Mouse (Mus musculus): ENCODE measurements around the gene Erh.

Gene Erh

DNA sequence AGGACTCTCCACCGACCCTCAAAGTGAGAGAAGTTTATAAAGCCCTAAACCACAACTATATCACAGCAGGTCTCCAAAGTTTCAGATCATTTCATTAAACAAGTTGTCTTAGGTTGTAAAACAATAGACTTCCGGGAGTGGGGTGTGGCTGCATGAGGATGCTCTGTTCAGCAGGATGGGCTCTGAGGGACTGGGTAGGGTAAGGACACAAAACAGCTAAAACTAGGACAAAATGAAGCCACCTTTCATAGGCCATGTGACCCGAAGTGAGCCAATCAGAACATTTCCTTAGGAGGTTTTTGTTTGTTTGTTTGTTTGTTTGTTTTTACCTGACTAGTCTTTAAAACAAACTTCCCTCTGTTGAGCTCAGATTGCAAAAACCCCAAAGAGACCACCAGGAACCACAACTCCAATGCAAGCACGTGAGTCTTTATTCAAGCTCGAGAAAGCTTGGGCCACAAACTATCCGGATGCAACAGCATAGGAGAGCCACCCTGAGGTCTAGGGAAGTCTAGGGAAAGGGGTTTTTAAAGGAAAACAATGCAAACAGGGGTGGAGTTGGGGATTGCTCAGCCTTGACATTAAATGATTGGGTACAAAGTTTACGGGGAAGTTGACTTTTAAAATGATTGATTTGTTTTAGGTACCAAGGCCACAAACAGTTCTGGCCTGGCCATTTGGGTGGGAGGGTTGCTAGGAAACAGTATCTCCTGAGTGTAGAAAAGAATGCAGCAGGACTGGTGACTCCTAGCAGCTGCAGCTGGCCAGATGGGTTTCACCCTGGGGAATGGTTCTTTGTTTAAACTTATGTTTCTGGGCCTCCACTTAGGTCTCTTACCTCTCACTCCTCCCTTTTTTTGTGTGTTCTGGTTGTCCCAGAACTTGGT is 28.5 kb downstream of the Erh start:
- DNase-seq (ENCODE audit: low spot score in 2 of 2) = no peak

DNA sequence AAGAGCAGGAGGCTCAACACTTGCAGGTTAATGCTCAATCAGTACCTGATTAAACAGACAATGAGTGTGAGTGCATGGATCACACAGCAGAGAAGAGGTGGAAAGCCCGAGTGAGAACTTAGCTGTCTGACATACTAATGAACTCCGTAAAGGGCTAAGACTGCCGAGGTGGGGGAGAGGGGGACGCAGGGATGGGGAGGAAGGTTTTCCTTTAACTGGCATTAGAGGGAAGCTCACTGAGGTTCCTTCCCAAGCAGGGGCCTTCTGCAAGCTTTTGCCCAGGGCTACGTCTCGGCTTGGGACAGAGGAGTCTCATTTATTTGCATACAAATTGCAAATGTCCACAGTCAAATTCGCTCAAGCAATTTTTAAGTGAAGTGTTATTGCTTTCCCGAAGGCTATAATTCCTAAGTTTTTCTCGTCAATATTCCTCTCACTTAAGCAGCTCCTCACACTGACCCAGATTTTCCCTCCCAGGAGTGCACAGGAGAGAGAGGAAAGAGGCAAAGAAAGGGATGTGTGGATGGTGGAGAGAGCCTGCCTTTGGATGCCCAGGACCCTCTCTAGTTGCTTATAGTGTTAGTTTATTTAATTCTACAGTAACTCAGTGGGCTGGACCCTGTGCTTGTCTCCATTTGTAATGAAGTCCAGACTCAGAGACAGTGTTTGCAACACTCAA is 31.9 kb downstream of the Erh start:
- no peak for DNase-seq (ENCODE audit: low spot score in 2 of 2)

DNA sequence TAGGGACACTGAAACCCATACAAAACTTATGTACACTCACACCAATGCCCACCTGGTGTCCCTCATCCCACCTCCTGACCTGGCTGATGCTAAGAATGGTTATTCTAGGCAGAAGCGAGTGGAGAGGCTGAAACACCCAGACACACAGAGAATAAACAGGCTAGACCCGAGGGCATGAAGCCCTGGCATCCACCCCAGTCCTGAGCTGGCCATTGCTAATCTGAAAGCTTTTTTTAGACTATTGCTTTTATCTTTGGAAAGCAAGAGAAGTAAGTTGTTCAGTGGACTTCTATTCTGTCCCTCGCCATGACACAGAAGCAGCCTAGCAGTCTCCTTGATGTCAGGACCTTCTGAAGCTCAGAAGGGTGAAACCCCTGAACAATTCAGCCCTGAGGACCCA is 34.2 kb downstream of the Erh start:
- no peak for DNase-seq (ENCODE audit: low spot score in 2 of 2)

DNA sequence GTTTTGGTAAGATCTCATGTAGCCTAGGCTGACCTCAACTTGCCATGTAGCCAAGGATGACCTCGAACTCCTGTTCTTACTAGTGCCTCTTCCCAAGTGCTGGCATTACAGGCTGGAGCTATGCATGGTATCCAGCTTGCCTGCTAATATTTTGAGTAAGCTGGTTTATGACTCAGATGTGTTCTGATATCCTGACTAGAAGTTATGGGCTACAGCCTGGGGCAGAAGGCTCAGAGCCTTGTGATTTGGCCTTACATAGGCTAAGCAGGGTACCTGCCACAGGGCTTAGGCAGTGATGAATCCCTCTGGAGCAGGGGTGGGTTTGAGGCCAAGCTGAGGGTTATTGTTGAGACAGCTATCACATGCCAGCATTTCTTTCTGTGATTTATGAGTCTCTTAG is 35.6 kb downstream of the Erh start:
- DNase-seq (ENCODE audit: low spot score in 2 of 2) = no peak

DNA sequence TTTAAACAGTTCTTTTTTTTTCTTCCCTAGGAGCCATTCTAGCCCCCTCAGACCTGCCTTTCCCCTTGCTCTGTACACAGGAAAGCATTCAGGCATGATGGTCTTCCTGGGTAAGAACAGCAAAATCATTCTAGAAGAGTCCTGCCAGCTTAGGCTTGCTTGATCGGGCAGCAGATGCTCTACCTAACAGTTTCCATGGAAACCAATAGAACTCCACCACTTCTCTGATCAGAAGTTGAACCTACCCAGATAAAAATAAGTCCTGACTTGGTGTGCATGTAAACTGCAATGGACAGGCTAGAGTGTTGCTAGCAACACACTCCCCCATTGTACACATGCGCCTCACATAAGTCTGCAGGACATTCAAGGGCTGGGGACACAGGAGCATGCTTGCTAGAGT is 39.9 kb downstream of the Erh start:
- DNase-seq (ENCODE audit: low spot score in 2 of 2) = peak in 1 of 2 experiments; percentile 32

DNA sequence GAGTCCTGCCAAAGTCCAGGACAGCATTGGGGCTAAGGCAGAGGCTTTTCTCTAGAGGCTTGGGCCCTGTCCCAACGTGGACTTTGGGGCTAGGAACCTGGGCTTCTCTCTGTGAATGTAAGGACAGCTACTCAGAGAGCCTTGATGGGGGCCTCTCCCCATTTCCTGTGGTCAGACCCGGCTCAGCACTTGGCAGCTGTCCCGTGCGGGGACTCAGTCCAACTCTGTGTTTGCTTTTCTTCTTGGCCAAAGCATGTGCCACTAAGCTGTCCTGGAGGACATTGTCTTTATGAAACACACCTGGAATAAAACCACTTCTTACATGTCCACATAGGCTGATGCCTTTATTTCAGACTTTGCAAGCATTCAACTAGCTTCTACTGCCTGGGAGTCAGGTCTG is 40.6 kb downstream of the Erh start:
- DNase-seq (ENCODE audit: low spot score in 2 of 2) = no peak

DNA sequence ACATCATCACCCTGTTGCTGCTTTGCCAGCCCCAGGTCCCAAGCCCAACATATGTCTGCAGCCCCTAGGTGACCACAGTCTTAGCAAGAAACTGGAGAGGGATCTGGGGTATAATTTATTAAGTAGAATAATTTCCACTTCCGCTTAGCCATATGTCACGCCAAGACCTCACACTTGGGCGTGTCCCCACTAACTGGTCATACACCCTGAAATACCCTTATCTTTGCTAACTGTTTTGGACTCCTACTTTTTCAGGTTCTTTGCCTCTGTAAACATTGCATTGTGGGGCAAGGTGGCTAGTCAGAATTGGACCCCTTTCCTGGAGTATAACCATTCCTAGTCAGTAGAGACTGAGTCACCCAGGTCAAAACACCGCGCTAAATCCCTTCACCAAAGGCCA is 41.7 kb downstream of the Erh start:
- no peak for DNase-seq (ENCODE audit: low spot score in 2 of 2)

DNA sequence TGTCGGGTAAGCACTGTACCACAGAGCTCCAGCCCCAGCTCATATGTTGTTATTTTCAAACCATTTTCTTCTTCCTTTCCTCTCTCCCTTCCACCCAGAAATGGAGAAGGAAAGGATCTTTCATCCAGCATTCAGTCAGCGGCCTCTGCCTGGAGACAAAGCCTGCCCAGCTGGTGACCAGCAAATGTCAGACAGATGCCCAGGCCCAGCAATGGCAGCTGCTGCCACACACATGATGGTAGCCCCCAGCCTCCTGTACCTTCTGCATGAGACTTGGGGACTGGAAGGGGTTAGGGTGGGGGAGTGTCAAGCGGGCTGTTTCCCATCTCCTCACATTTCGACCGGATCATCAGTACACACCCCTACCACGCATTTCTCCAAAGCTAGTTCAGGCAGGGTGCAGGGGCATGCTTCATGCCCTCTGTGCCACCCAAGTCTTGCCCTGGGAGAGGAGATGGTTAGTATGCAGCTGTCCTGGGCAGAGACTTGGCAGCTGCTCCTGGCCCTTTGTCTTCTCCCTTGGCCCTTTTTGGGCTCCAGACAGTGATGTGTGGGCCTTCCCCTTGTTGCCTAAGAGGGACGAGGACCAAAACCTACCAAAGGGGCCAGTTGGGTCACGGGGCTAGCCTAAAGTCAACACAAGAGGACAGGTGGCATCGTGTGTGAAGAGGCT is 42.4 kb downstream of the Erh start:
- no peak for DNase-seq (ENCODE audit: low spot score in 2 of 2)

DNA sequence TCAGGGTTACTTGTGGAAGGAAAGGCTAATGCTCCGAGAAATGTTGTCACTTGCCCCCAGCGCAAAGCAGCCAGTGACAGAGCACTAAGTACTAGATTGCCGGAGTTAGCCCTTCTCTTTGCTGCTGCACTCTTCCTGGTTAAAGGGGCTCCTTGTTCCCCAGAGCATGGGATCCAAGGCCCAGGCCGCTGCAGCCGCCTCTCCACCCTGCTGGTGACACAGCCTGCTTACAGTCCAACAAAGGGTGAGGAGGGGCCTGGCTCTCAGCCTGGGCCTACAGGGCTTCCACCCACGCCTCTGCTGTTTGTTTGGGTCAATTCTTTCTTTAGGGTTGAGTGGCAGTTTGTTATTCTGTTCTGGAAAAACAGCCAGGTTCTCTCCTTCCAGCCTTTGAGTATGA is 45.4 kb downstream of the Erh start:
- peak in 1 of 2 experiments; percentile 50 for DNase-seq (ENCODE audit: low spot score in 2 of 2)

DNA sequence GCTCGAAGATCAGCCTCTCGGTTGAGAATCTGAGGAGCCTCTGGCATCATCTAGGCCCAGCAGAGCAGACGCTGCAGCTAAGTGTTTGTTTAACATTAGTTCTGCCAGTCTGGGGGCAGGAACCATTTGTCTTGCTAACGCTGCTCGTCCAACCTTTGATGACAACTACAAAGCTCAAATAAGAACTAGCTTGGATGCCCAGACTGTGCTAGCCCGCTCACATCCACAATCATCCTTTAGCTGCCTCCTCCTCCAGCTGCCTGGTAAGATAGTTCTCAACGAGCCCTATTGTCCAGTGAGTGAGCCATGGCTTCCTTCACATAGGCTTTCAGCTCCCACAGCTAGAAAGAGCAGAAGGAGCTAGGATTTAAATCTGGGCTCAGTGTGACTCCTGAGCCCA is 45.9 kb downstream of the Erh start:
- DNase-seq (ENCODE audit: low spot score in 2 of 2) = no peak

DNA sequence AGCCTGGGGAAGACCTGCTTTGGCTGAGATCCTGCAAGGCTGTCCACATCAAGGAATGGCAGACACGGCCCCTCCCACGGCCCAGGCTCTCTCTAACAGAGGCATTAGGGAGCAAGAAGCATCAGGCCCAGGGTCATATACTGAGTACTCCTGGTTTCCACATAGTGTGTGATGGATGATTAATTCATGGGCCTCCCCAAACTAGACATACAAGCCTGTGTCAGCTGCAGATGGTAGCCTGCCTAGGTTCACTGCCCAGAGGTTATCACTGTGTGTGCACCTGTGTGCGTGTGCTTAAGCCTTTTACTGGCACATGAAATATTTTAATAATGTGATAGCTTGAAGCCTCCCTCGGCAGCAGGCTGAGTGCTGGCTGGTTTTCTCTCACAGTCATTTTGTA is 48.2 kb downstream of the Erh start:
- no peak for DNase-seq (ENCODE audit: low spot score in 2 of 2)

DNA sequence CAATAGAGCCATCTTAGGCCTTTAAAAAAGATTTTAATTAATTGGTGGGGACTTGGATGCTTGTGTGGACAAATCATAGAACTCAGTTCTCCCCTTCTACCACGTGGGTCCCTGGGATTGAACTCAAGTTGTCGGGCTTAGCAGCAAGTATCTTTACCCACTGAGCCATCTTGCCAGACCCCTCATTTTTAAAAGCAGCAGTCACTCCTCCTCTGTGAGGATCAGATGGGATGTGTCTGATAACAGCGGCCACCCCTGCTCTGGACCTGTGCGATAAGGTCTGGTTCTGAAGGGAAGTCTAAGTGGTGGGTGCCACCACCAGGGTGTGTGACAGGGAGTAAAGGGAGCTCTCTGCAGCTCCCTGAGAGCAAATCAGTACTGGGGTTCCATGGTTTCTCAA is 48.6 kb downstream of the Erh start:
- DNase-seq (ENCODE audit: low spot score in 2 of 2) = no peak

DNA sequence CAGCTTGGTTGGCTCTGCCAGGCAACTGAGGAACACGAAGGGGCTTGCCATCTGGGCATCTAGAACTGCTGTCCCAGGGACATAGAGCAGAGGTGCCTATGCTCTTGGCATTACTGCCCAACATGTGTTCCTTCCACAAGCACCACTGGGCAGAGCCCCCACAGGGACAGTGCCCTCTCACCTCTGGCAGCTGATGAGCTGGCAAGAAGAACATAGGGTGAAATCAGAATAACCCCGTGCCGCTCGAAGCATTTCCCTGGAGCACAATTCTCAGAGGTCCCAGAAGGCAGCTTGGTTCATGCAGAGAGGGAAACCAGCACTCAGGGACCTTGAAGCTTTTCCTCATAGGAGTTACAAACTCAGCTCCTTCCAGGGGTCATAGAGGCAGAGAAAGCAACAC is 49.4 kb downstream of the Erh start:
- no peak for DNase-seq (ENCODE audit: low spot score in 2 of 2)

DNA sequence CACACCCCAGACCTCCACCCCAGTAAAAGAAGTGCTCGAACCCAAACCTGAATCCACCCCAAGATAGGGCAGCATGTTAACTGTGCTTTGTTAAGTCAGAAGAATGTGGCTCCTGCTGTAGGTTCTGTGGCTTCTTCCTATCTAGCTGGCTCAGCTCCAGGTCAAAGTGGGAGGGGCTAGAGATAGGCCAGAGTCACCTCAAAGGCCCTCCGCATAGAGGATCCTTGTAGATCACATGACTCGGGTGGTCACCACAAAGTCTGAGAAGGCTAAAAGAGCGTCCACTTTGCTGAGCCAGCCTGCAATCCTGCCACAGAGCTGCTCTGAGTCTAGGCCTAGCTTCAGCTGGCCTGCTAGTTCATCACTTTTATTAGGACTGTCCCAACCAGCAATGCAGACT is 50.0 kb downstream of the Erh start:
- DNase-seq (ENCODE audit: low spot score in 2 of 2) = no peak

DNA sequence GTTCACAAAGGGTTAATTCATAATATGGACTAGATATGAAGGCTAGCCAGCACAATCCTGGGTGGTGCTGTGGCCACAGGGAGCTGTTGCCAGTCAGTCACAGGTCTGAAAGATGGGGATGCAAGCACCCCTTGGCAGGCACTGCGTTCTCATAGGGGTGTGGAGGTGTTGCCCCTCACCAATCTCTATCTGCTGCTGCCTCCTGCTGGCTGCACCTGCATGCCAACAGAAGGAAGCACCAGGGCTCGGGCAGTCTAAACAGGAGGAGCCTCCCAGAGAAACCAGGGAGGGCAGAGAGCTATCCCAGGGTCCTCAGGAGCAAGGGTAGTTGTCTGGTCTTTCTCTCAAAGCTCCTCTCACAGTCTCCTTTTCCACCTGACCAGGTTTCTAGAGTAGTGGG is 59.2 kb downstream of the Erh start:
- DNase-seq (ENCODE audit: low spot score in 2 of 2) = peak in 1 of 2 experiments; percentile 47

Measured in left cerebral cortex, adult 9 months (tissue).